Mouse (Mus musculus): ENCODE data around the gene Usf2.
"Not testable (repeated sequence)": the region's sequence is repeated elsewhere in the genome, so short reads cannot be mapped to it uniquely, and the experiment has no call there.

The Usf2 gene

GRCm38 (mm10) chr7:30958109-30958865 is 1.7 kb upstream of the Usf2 start:
- DNase-seq = peak in 1 of 2 experiments; percentile 36

GRCm38 (mm10) chr7:30957367-30957783 is 772 bp upstream of the Usf2 start:
- DNase-seq = peak; percentile 95 to 97

GRCm38 (mm10) chr7:30956357-30956751 is 249 bp downstream of the Usf2 start:
- DNase-seq = peak in 1 of 2 experiments; percentile 76

DNA sequence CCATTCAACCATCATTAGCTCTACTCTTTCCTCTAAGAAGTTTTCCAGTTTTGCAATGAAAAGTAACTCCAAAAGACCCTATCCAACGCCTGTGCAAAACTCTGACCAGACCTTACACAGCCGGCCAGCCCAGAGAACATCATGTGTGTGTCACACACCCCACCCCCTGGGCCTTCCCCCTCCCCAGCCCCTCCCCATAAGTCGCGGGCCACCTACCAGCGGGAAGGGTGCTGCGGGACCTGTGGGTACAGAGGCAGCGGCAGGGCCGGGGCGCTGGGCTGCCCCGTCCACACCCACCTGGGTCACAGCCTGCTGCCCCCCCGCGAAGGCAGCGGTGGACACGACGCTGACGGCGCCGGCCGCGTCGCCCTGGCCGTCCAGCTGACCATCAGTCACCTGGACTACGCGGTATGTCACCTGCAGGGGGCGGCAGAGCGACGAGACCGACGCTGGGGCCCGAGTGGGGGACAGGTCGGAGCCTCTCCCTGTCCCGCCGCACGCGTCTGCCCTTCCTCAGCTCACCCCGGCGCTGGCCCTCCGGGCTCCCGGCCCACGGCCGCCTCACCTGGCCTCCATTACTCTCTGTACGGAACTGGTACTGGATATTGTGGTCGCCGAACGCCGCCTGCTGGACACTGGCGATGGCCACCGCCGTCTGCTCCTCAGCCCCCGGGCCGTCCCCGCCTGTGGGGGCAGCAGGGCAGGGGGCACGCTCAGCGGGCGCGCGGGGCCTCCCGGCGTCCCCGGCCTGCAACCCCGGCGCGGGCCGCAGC is 833 bp downstream of the Usf2 start:
- DNase-seq = peak; percentile 96 to 97

GRCm38 (mm10) chr7:30954971-30955520 is 1.6 kb downstream of the Usf2 start:
- peak in 1 of 2 experiments; percentile 20 for DNase-seq

- peak in 1 of 2 experiments; percentile 24 for DNase-seq
These were observed 2.6 kb downstream of the Usf2 start for GRCm38 (mm10) chr7:30954036-30954435.

- no peak for DNase-seq
These were observed 3.1 kb downstream of the Usf2 start for GRCm38 (mm10) chr7:30953459-30953858.

DNA sequence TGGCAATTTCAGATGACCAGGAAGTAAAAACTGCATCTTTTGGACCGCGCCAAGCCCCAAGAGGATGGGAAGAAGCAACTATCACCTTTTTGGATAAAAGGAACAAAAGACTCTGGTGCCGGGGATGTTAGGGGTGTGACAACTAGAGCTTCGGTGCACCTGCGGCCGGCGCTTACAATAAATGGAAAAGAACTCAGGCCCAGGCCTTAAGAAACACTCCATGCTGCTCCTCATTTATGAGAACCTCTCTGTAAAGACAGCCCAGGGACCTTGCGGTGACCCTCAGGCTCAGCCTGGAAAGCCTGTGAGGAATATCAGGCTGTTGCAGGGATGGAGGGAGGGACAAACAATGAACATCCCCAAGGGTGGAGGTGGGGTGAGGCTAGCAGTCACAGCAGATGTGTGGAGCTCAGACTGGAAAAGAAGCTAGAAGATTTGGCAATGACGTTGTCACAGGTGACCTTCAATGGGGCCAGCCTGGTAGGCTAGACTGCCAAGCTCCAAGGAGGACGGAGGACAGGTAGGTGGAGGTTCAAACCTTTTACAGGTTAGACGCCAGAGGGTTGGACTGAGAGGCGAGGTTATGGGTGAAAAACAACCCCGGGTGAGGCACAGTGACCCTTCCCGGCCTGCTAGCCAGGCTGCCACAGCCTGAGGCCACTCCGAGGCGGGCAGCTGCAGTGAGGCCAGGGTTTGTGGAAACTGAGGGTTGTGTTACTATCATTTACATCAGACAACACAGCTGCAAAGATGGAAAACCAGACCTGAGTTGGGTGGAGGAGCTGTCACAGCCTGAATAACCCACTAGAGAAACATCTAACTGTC is 4.0 kb downstream of the Usf2 start:
- no peak for DNase-seq

DNA sequence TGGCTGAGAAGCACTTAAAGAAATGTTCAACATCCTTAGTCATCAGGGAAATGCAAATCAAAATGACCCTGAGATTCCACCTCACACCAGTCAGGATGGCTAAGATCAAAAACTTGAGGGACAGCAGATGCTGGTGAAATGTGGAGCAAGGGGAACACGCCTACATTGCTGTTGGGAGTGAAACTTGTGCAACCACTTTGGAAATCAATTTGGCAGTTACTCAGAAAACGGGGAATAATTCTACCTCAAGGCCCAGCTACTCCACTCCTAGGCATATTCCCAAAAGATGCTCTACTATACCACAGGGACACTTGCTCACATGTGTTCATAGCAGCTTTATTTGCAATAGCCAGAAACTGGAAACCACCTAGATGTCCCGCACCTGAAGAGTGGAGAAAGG is 6.7 kb downstream of the Usf2 start:
- DNase-seq = not testable (repeated sequence)

GRCm38 (mm10) chr7:30945876-30946275 is 10.7 kb downstream of the Usf2 start:
- no peak for DNase-seq

GRCm38 (mm10) chr7:30945466-30945865 is 11.1 kb downstream of the Usf2 start:
- not testable (repeated sequence) for DNase-seq

DNA sequence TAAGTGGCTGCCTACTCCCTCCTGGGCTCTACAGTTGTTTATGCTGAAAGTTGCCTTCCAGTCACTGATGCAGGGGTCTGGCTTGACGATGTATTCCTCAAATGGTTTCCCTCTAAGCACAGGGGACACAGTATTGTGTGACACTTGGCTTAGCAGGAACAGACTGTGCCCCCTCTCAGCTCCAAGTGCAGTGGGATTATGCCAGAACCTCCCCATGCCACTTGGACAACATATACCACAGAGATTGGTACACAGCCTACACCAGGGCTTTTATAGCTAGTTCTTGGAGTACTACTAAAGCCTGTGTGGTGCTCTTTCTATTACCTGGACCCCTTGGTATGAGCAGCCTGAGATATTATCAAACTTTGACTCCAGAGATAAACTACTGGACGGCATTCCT is 11.9 kb downstream of the Usf2 start:
- DNase-seq = not testable (repeated sequence)

GRCm38 (mm10) chr7:30943909-30944635 is 12.5 kb downstream of the Usf2 start, which contains the start of gene Hamp:
Gene Hamp, minus strand, starts transcription at chr7:30944032.
- DNase-seq = no peak

- not testable (repeated sequence) for DNase-seq
These were observed 14.2 kb downstream of the Usf2 start for GRCm38 (mm10) chr7:30942365-30942764.

DNA sequence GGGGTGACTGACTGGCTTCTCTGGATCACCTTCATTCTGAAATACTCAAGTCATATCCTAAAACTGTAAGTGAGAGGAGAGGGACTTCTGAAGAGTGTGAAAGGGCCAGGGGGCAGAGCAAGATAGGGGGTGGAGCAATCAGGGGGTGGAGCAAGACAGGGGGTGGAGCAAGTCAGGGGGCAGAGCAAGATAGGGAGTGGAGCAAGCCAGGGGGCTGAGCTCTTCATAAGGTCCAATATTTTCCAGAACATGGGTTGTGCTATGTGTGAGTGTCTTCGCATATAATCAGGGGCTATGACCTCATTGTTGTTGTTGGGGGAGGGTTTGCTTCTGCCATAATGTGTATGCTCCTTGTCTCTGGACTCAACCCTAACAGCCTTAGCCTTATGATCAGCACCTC is 16.5 kb downstream of the Usf2 start:
- not testable (repeated sequence) for DNase-seq

DNA sequence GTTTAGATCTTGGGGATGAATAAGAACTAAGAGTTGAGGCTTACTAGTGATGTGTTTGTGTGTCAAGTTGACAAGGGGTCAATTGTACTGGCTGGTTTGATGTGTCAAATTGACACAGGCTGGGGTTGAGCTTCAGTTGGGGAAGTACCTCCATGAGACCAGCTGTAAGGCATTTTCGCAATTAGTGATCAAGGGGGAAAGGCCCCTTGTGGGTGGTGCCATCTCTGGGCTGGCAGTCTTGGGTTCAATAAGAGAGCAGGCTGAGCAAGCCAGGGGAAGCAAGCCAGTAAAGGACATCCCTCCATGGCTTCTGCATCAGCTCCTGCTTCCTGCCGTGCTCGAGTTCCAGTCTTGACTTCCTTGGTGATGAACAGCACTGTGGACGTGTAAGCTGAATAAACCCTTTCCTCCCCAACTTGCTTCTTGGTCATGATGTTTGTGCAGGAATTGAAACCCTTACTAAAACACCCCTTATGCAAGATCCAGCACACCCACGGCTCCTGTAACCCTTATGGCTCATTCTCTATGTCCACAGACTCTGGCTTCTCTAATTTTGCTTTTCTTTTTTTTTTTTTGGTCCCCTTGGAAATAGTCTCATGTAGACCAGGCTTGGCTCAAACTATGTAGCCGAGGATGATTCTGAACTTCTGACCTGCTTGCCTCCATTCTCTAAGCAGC is 21.0 kb downstream of the Usf2 start:
- DNase-seq = not testable (repeated sequence)

GRCm38 (mm10) chr7:30924581-30924980 is 32.0 kb downstream of the Usf2 start, which contains the start of gene Hamp2:
Gene Hamp2, minus strand, starts transcription at chr7:30924681.
- DNase-seq = not testable (repeated sequence)

- no peak for DNase-seq
These were observed 32.5 kb downstream of the Usf2 start for GRCm38 (mm10) chr7:30924071-30924470.

DNA sequence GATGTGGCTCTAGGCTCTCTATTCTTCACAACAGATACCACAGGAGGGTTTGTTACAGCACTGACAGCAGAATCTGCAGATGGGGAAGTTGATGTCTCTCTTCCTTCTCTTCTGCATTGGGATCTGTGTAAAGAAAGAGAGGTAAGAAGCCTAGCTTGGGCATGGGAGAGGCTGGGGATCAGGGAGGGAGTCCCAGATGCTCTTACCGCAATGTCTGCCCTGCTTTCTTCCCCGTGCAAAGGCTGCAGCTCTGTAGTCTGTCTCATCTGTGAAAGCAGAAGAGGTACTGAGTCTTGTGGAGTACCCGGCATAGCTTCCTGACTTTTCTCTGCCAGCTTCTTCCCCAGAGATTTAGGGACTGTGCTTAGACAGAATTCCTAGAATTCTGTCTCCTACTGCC is 34.1 kb downstream of the Usf2 start:
- not testable (repeated sequence) for DNase-seq

- no peak for DNase-seq
These were observed 36.4 kb downstream of the Usf2 start for GRCm38 (mm10) chr7:30920217-30920616.

- DNase-seq = no peak
These were observed 39.4 kb downstream of the Usf2 start for GRCm38 (mm10) chr7:30917219-30917618.

All from cerebellum, postnatal 25 days (tissue).